Mouse (Mus musculus) A20 (cell line): ENCODE results near the gene Hpse2.
A peak's percentile ranks its signal among the peaks of the same experiment; 100 is the strongest.

Experiments
- DNase-seq: peaks from one replicate; pipeline ENCODE4 v3.0.0-alpha.2; 2011; ENCODE audit warnings: low read depth, low spot score

The Hpse2 gene

GRCm38 (mm10) chr19:43174812-43175211 is 213.3 kb downstream of the Hpse2 start:
- no peak for DNase-seq

- no peak for DNase-seq
Observed at GRCm38 (mm10) chr19:43156085-43156484, 232.1 kb downstream of the Hpse2 start.

GRCm38 (mm10) chr19:43155582-43155981 is 232.6 kb downstream of the Hpse2 start:
- no peak for DNase-seq

DNA sequence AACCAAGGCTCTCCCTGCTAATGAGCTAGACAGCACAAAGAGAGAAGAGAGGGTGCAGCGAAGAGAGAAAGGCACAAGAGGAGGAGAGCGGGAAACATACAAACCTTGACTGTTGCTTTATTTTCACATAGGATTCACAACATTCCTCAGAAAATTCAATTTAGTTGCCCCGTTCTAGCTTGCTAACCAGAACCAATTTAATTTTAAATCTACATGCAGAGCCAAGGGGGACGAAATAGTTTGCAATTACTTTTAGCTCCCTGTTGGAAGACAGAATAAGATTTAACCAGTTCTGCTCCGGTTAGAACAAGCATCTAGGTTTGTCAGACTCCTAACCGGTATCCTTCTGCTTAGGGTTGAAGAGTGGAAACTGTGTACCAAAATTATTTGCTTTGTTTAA is 240.3 kb downstream of the Hpse2 start:
- DNase-seq: no peak

DNA sequence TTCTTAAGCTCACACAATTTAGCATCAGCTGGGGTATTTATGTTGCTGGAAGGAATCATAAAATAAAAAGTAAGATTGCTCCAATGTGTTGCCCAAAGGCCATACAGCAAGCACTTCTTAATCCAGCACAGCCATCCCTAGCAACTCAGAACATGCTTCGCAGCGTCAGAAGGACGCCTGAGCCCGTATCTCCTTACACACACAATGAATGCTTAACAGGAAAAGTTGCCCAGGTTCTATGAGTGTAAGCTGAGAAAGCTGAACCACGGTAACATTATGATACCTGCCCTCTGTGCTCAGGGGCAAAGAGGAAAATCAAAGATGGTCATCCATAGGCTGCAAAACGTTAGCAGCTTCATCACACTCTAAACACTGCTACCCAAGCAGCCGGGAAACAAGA is 241.3 kb downstream of the Hpse2 start:
- DNase-seq: no peak

- DNase-seq: no peak
Observed at GRCm38 (mm10) chr19:43141646-43142045, 246.5 kb downstream of the Hpse2 start.

GRCm38 (mm10) chr19:43109796-43110195 is 278.4 kb downstream of the Hpse2 start:
- DNase-seq: no peak

DNA sequence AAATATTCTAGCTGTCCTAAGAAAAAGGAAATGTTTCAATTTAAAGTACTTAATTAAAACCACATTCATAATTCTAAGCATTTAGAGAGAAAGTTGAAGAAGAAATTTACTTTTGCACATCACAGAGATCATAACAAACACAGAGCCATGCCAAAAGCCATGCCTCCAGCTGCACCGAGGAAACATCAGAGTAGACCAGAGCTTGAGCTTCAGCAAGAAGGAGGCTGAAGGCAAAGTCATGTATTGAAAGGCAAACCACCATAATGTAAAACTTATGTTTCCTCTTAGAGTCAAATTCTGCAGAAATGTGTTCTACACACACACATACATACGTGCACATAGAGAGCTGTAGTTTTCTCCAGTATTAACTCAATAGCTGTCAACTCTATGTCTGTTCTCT is 291.2 kb downstream of the Hpse2 start:
- no peak for DNase-seq

DNA sequence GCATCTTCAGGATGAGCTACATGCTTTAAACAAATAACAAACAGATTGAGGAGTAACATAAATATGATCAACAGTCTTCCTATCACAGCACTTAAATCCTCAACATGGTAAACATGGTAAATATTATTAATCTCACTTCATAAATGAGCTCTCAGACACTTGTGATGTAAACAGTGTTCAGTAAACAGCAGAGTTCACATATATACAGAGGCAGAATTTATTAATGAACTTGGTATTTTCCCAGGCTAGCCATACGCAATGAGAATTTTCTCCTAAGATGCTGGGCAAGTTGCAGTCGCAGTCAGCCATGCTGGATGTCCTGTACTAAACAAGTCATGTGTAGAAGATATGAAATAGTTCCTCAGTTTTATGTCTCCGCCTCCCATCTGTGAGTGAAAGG is 300.9 kb downstream of the Hpse2 start:
- DNase-seq: no peak

DNA sequence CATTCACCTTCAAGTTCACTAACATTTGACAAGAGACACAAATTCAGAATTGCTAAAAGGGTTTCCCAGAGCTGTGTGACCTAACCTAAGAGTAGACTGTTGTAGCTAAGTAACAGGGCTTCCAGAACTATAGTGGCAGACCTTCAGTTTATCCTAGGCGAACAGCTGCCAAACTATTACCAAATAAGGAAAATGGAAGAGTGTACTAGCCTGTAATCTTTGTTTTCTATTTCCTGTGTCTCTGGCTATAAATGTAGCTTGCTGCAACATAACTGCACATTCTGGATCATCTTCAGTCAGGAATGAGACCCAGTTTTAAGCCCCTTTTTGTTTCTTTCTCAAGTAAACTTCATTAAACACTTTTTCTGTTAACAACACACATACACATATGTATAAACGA is 324.0 kb downstream of the Hpse2 start:
- no peak for DNase-seq

DNA sequence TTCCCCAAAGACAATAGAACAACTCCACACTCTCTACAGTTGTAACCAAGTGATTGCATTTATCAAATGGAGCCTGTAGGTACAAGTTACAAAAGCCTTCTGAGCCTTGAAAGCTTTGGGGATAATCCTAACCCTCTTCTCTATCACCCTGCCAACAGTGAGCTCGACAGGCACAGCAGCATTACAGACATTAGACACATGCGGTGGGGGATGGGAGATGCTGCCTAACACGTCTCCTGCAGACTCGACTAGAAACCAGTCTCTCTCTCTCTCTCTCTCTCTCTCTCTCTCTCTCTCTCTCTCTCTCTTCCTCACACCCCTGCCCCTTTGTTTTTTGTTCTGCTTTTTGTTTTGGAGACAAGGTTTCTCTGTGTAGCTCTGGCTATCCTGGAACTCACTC is 343.6 kb downstream of the Hpse2 start:
- DNase-seq: no peak

- no peak for DNase-seq
Observed at GRCm38 (mm10) chr19:43042721-43043120, 345.4 kb downstream of the Hpse2 start.

GRCm38 (mm10) chr19:43042211-43042610 is 345.9 kb downstream of the Hpse2 start:
- no peak for DNase-seq

DNA sequence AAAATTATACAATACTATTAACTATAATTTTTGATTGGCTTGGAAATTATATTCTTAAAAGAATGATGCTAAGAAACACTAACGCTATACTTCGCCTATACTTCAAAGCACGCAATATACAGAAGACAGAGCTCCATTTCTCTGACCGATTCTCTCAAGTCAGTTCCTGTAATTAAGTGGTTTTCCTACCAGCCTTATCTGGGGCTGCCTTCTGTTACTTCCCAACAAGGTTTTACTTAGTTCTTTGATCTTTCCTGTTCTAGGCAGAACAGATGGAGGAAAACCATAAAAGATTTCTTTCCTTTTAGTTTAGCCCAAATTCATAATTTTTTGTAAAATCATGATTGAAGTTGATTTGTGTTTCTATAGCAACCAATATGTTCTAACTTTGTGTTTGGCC is 351.8 kb downstream of the Hpse2 start:
- no peak for DNase-seq

- peak; percentile 41 for DNase-seq
Observed at GRCm38 (mm10) chr19:43027305-43027704, 360.9 kb downstream of the Hpse2 start.

- no peak for DNase-seq
Observed at GRCm38 (mm10) chr19:43022611-43023173, 365.5 kb downstream of the Hpse2 start.

- no peak for DNase-seq
Observed at GRCm38 (mm10) chr19:43018792-43019191, 369.4 kb downstream of the Hpse2 start.

DNA sequence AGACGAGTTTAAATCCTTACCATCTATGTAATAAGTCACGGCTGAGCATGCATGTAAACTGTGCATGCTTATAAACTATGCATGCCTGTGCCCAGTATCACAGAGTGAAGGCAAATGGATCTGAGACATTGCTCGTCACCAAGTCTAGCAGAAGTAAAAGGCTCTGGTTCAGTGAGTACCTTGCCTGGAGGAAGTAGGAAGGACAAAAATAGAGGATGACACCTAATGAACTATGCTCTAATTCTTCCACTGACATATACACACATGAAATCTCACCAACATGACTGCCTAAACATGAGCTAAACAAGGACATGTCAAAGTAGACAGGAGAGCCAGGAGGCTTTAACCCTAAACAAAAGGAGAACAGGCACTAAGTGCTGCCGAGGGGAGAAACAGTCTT is 391.7 kb downstream of the Hpse2 start:
- no peak for DNase-seq

- no peak for DNase-seq
Observed at GRCm38 (mm10) chr19:42988833-42989232, 399.3 kb downstream of the Hpse2 start.

DNA sequence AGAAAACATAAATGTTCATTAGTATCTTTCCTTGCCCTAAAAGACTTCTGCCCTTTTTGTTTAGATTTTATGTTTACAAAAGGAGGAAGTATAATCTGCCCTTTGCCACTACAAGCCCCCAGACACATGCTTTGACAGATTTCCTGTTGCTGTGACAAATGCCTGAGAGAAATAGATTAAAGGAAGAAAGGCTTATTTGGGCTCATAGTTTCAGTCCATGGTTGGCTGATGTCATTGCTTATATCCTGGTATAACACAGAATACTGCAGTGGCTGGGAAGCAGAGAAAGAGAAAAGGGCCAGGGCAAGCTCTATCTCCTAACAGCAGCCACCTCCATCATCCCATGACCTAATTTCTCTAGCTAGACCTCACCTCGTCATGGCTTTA is 401.8 kb downstream of the Hpse2 start:
- no peak for DNase-seq

GRCm38 (mm10) chr19:42985372-42986314 is 402.5 kb downstream of the Hpse2 start:
- DNase-seq: no peak

GRCm38 (mm10) chr19:42980537-42980936 is 407.6 kb downstream of the Hpse2 start:
- DNase-seq: no peak

DNA sequence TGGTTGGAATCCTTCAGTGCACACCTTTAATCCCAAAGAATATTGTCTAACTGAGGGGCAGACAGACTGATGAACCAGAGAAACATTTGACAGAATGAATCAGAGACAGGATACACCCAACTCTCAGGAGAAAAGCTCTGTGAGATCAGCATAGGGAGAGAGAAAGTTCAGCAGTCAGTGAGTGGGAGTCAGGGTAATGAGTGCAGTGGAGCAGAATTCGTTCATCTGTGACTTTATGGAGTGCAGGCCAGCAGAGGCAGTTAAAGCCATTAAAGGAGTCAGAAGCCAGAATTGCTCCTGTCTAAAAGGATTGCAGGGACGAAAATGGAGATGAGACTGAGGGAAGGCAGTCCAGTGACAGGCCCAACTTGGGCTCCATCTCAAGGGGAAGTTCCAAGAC is 410.2 kb downstream of the Hpse2 start:
- no peak for DNase-seq
